Mouse (Mus musculus) stomach, postnatal 0 days (tissue): Measurements from ENCODE around the gene Shc2.

Experiments used
- CTCF ChIP-seq: IDR thresholded peaks from 2 replicates; pipeline ENCODE4 v1.5.1; 2016; ENCODE audit warnings: antibody characterized with exemption, low read depth, mild to moderate bottlenecking, moderate library complexity
- EP300 ChIP-seq: optimal IDR thresholded peaks from 2 replicates; pipeline ENCODE3; 2016; ENCODE audit warnings: antibody characterized with exemption

- TF ChIP-seq CTCF (no peak), EP300 (no peak)
These were observed 24.0 kb downstream of the Shc2 start, which contains the start of gene C2cd4c for GRCm38 (mm10) chr10:79613578-79614304.
